Mouse (Mus musculus) lung, embryonic 14.5 days (tissue): ENCODE results near the gene Lypla2. TPM values are rescaled to one million over a fixed set of nuclear protein-coding genes. Genes with fewer than 3 reads are reported as not detected.

Experiments used
- ATAC-seq: fragments of 200-750 bp; cut with Nextera tagmentation; 2 replicates; pipeline ENCODE4 v1.8.0; 2017; ENCODE audit warnings: mild to moderate bottlenecking, moderate TSS enrichment, moderate library complexity; ENCODE audit not compliant: insufficient read depth
- DNase-seq: peaks from one replicate; pipeline ENCODE4 v3.0.0-alpha.2; 2015
- H3K27ac ChIP-seq: fragments of 300-500 bp; sonication (generic); 2 replicates; pipeline ENCODE4 v1.5.1; 2014; ENCODE audit warnings: low read depth, mild to moderate bottlenecking, moderate library complexity
- H3K27me3 ChIP-seq: fragments of 300-500 bp; sonication (generic); 2 replicates; pipeline ENCODE4 v1.6.1; 2014; ENCODE audit warnings: low read length, control low read depth; ENCODE audit not compliant: insufficient read depth
- H3K36me3 ChIP-seq: fragments of 300-500 bp; sonication (generic); 2 replicates; pipeline ENCODE4 v1.6.1; 2014; ENCODE audit warnings: control low read depth; ENCODE audit not compliant: insufficient read depth
- H3K4me1 ChIP-seq: fragments of 300-500 bp; sonication (generic); 2 replicates; pipeline ENCODE4 v1.6.1; 2014; ENCODE audit warnings: antibody characterized with exemption, control low read depth; ENCODE audit not compliant: insufficient read depth
- H3K4me2 ChIP-seq: fragments of 300-500 bp; sonication (generic); 2 replicates; pipeline ENCODE4 v1.6.1; 2014; ENCODE audit warnings: mild to moderate bottlenecking
- H3K4me3 ChIP-seq: fragments of 300-500 bp; sonication (generic); 2 replicates; pipeline ENCODE4 v1.5.1; 2014; ENCODE audit warnings: low read depth, low read length
- H3K9ac ChIP-seq: fragments of 300-500 bp; sonication (generic); 2 replicates; pipeline ENCODE4 v1.6.1; 2014
- H3K9me3 ChIP-seq: fragments of 300-500 bp; sonication (generic); 2 replicates; pipeline ENCODE4 v1.6.1; 2016; ENCODE audit warnings: low read depth, low read length, control low read depth
- CTCF ChIP-seq: IDR thresholded peaks from 2 replicates; pipeline ENCODE4 v1.5.1; 2016; ENCODE audit warnings: antibody characterized with exemption, low read depth
- WGBS: fragments of 180-500 bp; shearing (Covaris S2); extraction: QIAGEN DNeasy Blood & Tissue Kit; methylation state at CpG from one replicate; pipeline ENCODE4 v1.1.7; 2014; 5-methylcytosine and 5-hydroxymethylcytosine counted together
- polyA plus RNA-seq: library from polyadenylated mRNA; unstranded; fragments of >200 nt; fragmentation: Nextera tagmentation; extraction: Ambion mirVana; gene quantifications from 2 replicates; pipeline ENCODE4 v1.2.1, GENCODE M21; 2014

The Lypla2 gene
- polyA plus RNA-seq, 1 experiment from 2014 or later = 132 TPM

GRCm38 (mm10) chr4:135921257-135922120 lies 50.9 kb downstream of the Lypla2 start:
- no peak for TF ChIP-seq CTCF
- DNase-seq (peak; percentile 44), ATAC-seq (no peak)
- Histone ChIP-seq H3K36me3 (peaks cover 14% of the 10 kb centered on the region), H3K27me3 (no peaks in the 10 kb centered on the region), H3K27ac (peak overlapping the region; percentile 34; the same call in 1 of the 2 replicates), H3K4me3 (peak overlapping the region; percentile 79), H3K9ac (peak overlapping the region; percentile 73), H3K4me2 (peak overlapping the region; percentile 98), H3K4me1 (no peaks in the 10 kb centered on the region), H3K9me3 (no peaks in the 10 kb centered on the region)
- 4% methylated on average over 26 of the region's 26 CpGs for WGBS

GRCm38 (mm10) chr4:135920304-135921241 lies 51.9 kb downstream of the Lypla2 start, which contains the start of gene Fuca1:
Gene Fuca1 (plus strand): TSS chr4:135920735.
- Histone ChIP-seq H3K4me2 (peak within 1 kb of the TSS; percentile 98), H3K9me3 (no peaks in the 10 kb centered on the region), H3K4me1 (no peaks in the 10 kb centered on the region), H3K4me3 (peak within 1 kb of the TSS; percentile 79), H3K27me3 (no peaks in the 10 kb centered on the region), H3K27ac (peak within 1 kb of the TSS; percentile 71), H3K9ac (peak within 1 kb of the TSS; percentile 73), H3K36me3 (peaks cover 5% of the 10 kb centered on the region; the same call in 1 of the 2 replicates)
- TF ChIP-seq CTCF = peak; percentile 77
- DNase-seq (peak; percentile 98), ATAC-seq (peak; percentile 96)
- WGBS = 2% methylated on average over 60 of the region's 60 CpGs

DNA sequence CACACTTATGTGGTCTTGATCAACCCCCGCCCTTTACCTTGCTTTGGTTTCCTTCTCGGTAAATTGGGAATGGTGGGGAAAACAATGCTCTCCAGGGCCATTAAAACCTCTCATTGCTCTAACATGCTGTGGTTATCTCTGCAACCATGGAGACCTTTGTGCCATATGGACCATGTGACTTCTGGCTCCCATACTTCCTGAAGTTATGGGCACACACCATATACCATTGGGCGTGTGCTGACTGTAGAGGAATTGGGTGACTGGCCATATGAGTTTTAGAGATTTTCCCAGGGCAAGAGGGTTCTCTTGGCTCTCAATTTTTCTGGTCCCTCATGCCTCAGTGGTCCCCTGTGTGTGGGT lies 53.2 kb downstream of the Lypla2 start:
- Histone ChIP-seq H3K9me3 (no peaks in the 10 kb centered on the region), H3K36me3 (no peaks in the 10 kb centered on the region), H3K9ac (no peak overlapping the region), H3K4me2 (no peak overlapping the region), H3K27ac (no peak overlapping the region), H3K27me3 (no peaks in the 10 kb centered on the region), H3K4me1 (no peaks in the 10 kb centered on the region), H3K4me3 (no peak overlapping the region)
- no peak for TF ChIP-seq CTCF
- DNase-seq (no peak), ATAC-seq (no peak)
- 90% methylated on average over 3 of the region's 3 CpGs for WGBS

DNA sequence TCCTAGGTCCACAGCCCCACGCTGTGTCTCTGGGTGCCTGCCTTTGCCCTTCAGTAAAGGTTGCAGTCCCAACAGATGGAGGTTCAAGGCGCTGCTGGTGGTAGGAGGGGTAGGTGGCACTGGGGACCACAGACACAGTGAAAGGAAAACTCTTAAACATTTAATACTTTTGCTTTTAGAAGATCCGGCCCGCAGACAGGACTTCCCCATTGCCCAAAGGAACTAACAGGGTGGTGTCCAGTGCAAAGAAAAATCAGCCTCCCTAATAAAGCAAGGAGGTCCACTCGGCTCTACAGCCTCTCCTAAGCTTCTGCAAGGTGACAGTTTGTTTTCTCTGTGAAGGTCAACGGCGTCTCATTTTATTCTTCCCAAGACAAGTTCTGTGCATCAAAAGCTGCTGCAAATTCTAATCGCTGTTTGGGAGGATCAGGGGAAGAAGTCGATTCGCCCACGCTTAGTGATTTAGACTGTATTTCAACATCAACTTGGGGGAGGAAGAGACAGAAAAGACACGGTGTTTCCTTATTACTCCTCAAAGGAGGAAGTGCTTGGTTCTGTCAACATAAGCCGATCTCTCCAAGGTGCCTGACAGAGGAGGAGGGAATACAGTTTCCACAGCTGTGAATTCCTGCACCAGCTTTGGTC lies 53.7 kb downstream of the Lypla2 start:
- no peak overlapping the region for H3K9ac ChIP-seq
- WGBS = 72% methylated on average over 13 of the region's 13 CpGs
- DNase-seq (peak; percentile 9), ATAC-seq (no peak)
- no peak overlapping the region for H3K27ac ChIP-seq
- H3K4me1 ChIP-seq = no peaks in the 10 kb centered on the region
- H3K27me3 ChIP-seq = no peaks in the 10 kb centered on the region
- H3K9me3 ChIP-seq = no peaks in the 10 kb centered on the region
- no peak overlapping the region for H3K4me2 ChIP-seq
- H3K36me3 ChIP-seq = no peaks in the 10 kb centered on the region
- no peak overlapping the region for H3K4me3 ChIP-seq
- no peak for TF ChIP-seq CTCF

Other genes starting within 250 kb of the Lypla2 start
- gene Il22ra1, start 244.5 kb downstream of the Lypla2 start, polyA plus RNA-seq = 0.12 TPM in 1 of 2 replicates, not detected in the other
- gene Myom3, start 212.9 kb downstream of the Lypla2 start, polyA plus RNA-seq = not detected in 2 replicates
- 322 and 336 TPM in 2 replicates for gene Srsf10, start 116.9 kb downstream of the Lypla2 start, polyA plus RNA-seq
- 191 and 206 TPM in 2 replicates for gene Pnrc2, start 98.8 kb downstream of the Lypla2 start, polyA plus RNA-seq
- gene Cnr2, start 77.2 kb downstream of the Lypla2 start, polyA plus RNA-seq = 0.71 and 0.73 TPM in 2 replicates
- gene Fuca1, start 51.9 kb downstream of the Lypla2 start, polyA plus RNA-seq = 65.1 and 72.7 TPM in 2 replicates
- gene Hmgcl, start 26.2 kb downstream of the Lypla2 start, polyA plus RNA-seq = 71.7 and 78.1 TPM in 2 replicates
- 27.0 and 30.3 TPM in 2 replicates for gene Gale, start 8.9 kb downstream of the Lypla2 start, polyA plus RNA-seq
- 54.6 and 61.5 TPM in 2 replicates for gene Pithd1, start 14.6 kb upstream of the Lypla2 start, polyA plus RNA-seq
- gene Eloa, start 49.1 kb upstream of the Lypla2 start, polyA plus RNA-seq = 41.8 and 42.5 TPM in 2 replicates
- gene Rpl11, start 80.8 kb upstream of the Lypla2 start, polyA plus RNA-seq = 548 and 564 TPM in 2 replicates
- gene Id3, start 170.9 kb upstream of the Lypla2 start, polyA plus RNA-seq = 469 and 477 TPM in 2 replicates
- 5.5 and 6.5 TPM in 2 replicates for gene E2f2, start 199.8 kb upstream of the Lypla2 start, polyA plus RNA-seq
- gene Asap3, start 233.7 kb upstream of the Lypla2 start, polyA plus RNA-seq = 4.4 and 5.4 TPM in 2 replicates